Mouse (Mus musculus): ENCODE results near the gene Pnp. TPM values are rescaled to one million over a fixed set of nuclear protein-coding genes. Genes with fewer than 3 reads are reported as not detected.
"Not testable (repeated sequence)": the region's sequence is repeated elsewhere in the genome, so short reads cannot be mapped to it uniquely, and the experiment has no call there.

Gene Pnp
- polyA plus RNA-seq, 1 experiment from 2014 or later = 79.3 TPM

DNA sequence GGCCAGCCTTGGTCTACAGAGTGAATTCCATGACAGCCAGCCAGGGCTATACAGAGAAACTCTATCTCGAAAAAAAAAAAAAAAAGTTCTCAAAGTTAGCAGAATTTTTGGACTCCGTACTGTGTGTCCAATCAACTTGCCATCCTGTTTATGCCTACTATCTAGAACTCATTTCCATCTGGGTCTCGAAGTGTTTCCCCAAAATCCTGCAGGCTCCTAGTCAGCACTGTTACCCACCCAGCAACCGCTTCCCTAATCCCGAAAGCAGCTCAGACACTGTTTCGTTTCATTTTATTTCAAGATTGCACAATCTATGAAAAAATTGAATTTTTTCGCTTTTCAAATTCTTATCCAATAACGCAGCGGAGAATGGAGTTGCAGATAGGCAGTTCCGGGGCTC is 24.6 kb downstream of the Pnp start:
- no peaks in the 10 kb centered on the region for H3K27me3 ChIP-seq (ENCODE audit: insufficient read depth, low read length)
- H3K9me3 ChIP-seq (ENCODE audit: low read length) = no peaks in the 10 kb centered on the region
- no peak overlapping the region for H3K27ac ChIP-seq (ENCODE audit: low read length)
- no peak for ATAC-seq (ENCODE audit: low FRiP score, low TSS enrichment)
- H3K4me2 ChIP-seq (replicated peaks; ENCODE audit: low read depth, low read length) = no peak overlapping the region
- H3K9ac ChIP-seq (replicated peaks; ENCODE audit: low read length) = no peak overlapping the region
- no peak overlapping the region for H3K4me3 ChIP-seq (ENCODE audit: low read length)
- WGBS = 84% methylated on average over 10 of the region's 10 CpGs
- H3K36me3 ChIP-seq (ENCODE audit: insufficient read depth, low read length) = peaks cover 13% of the 10 kb centered on the region; the same call in 1 of the 2 replicates
- H3K4me1 ChIP-seq (ENCODE audit: insufficient read depth, low read length) = 0 out of 2 replicates have a peak, but pooled peaks cover 2% of the 10 kb centered on the region

DNA sequence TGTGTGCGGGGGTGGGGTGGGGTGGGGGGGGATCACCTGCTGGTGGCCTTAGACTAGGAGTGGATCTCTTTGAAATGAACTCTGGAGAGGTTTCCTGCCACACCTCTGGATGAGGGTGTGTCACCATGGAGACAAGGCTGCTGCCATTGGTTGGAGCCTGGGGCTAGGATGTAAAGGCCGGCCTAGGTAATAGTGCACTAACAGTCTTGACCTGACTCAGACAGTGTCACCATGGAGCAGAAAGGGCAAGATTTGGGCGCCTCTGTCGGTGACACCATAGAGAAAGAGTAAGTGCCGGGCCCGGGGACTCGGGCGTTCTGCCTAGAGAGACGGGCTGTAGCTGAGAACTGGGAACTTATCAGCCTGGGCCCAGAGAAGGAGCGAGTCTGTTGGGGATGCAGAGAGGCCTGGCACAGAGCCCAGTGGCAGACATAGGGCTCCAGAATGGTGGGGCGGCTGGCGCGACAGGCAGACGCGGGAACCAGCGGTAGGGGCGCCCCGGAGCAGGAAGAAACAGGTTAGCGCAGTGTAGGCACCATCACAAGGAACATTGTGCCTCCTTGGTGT is 25.1 kb downstream of the Pnp start, which contains the start of gene Pnp2:
TSS of gene Pnp2 (plus strand) at position 51 of the 567 bp plus-strand sequence.
- not testable (repeated sequence) for H3K9ac ChIP-seq (replicated peaks; ENCODE audit: low read length); H3K4me1 ChIP-seq (ENCODE audit: insufficient read depth, low read length); H3K27ac ChIP-seq (ENCODE audit: low read length); H3K27me3 ChIP-seq (ENCODE audit: insufficient read depth, low read length); H3K9me3 ChIP-seq (ENCODE audit: low read length)
- peak; percentile 85 for ATAC-seq (ENCODE audit: low FRiP score, low TSS enrichment)
- Histone ChIP-seq H3K4me3 (ENCODE audit: low read length) (peak within 1 kb of the TSS; percentile 25), H3K36me3 (ENCODE audit: insufficient read depth, low read length) (peaks cover 11% of the 10 kb centered on the region; the same call in 1 of the 2 replicates), H3K4me2 (replicated peaks; ENCODE audit: low read depth, low read length) (peak within 1 kb of the TSS; percentile 35)
- WGBS = 9% methylated on average over 18 of the region's 19 CpGs

DNA sequence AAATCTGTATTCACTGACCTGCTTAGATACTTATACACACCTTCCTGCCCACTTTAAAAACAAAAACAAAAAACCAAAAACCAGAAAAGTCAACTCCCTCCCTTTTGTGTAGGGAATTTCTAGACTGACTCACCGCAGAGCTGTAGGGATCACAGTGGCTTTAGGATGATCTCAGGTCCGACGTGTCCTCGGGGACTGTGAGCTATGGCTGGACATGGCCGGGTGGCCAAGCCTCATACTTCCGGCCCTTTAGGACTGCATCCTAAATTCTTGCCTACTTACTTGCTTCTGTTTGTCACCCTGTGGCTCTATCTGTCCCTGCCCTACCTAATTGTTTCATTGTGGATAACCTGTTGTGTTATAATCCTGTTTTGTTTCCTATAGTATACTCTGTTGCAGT is 25.8 kb downstream of the Pnp start:
- not testable (repeated sequence) for ATAC-seq (ENCODE audit: low FRiP score, low TSS enrichment); H3K9ac ChIP-seq (replicated peaks; ENCODE audit: low read length); H3K4me3 ChIP-seq (ENCODE audit: low read length); H3K4me1 ChIP-seq (ENCODE audit: insufficient read depth, low read length); H3K27me3 ChIP-seq (ENCODE audit: insufficient read depth, low read length); H3K27ac ChIP-seq (ENCODE audit: low read length); H3K36me3 ChIP-seq (ENCODE audit: insufficient read depth, low read length); H3K9me3 ChIP-seq (ENCODE audit: low read length)
- WGBS = 78% methylated on average over 6 of the region's 6 CpGs
- peak overlapping the region; percentile 35; the same call in 1 of the 2 replicates for H3K4me2 ChIP-seq (replicated peaks; ENCODE audit: low read depth, low read length)

DNA sequence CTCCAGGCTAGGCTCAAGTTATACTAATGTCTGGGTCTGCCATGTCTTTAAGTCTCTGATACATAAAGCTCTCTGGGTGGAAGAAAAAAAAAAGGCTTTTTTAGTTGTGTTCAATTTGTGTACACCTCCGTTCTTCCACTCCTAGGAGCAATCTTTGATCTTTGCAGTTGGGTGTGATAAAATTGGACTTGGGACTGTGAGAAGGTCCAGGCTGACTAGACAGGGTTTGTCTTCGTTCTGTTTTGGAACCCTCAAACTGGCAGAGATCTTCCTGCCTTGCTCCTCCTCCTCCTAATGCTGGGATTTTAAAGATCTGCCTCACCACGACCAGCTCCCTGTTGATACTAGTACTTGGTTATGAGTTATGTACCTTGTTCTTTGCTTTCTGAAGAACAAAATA is 26.3 kb downstream of the Pnp start:
- not testable (repeated sequence) for H3K27me3 ChIP-seq (ENCODE audit: insufficient read depth, low read length); H3K36me3 ChIP-seq (ENCODE audit: insufficient read depth, low read length); H3K4me3 ChIP-seq (ENCODE audit: low read length); H3K9me3 ChIP-seq (ENCODE audit: low read length); H3K4me1 ChIP-seq (ENCODE audit: insufficient read depth, low read length); H3K9ac ChIP-seq (replicated peaks; ENCODE audit: low read length); ATAC-seq (ENCODE audit: low FRiP score, low TSS enrichment); H3K27ac ChIP-seq (ENCODE audit: low read length); H3K4me2 ChIP-seq (replicated peaks; ENCODE audit: low read depth, low read length)
- 64% methylated on average over 3 of the region's 3 CpGs for WGBS

DNA sequence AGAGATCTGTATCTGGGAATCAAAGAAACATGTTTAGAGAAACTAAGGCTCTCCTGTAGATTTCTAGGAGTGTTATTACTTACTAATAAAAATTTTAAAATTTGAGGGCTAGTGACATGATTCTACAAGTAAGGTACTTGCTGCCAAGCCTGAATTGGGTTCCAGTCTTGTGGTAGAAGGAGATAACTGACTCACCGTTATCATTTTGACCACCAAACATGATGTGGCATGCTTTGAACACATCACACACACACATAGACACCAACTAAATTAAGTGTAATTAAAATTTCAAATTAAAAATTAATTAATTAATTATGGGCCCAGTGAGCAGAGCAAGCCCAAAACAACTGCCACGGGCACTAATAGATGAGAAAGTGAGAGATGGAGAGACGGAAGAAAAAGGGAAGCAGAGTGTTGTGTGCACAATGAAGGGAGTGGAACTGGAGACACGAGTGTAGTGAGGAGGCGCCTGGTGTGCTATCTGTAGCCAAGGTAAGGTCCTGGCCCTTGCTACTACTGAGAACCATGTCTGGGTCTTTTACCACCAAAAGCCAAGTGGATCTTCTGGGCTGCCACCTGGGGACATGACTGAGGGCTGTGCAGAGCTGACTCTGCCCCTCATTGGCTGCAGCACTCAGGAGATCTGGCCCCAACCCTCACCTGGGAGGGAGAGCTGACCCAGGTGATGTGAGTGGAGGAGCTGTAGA is 27.6 kb downstream of the Pnp start:
- WGBS = 92% methylated on average over 5 of the region's 5 CpGs
- not testable (repeated sequence) for H3K27ac ChIP-seq (ENCODE audit: low read length); H3K4me3 ChIP-seq (ENCODE audit: low read length); H3K4me2 ChIP-seq (replicated peaks; ENCODE audit: low read depth, low read length); H3K9ac ChIP-seq (replicated peaks; ENCODE audit: low read length); H3K27me3 ChIP-seq (ENCODE audit: insufficient read depth, low read length); H3K9me3 ChIP-seq (ENCODE audit: low read length); H3K4me1 ChIP-seq (ENCODE audit: insufficient read depth, low read length); H3K36me3 ChIP-seq (ENCODE audit: insufficient read depth, low read length); ATAC-seq (ENCODE audit: low FRiP score, low TSS enrichment)

DNA sequence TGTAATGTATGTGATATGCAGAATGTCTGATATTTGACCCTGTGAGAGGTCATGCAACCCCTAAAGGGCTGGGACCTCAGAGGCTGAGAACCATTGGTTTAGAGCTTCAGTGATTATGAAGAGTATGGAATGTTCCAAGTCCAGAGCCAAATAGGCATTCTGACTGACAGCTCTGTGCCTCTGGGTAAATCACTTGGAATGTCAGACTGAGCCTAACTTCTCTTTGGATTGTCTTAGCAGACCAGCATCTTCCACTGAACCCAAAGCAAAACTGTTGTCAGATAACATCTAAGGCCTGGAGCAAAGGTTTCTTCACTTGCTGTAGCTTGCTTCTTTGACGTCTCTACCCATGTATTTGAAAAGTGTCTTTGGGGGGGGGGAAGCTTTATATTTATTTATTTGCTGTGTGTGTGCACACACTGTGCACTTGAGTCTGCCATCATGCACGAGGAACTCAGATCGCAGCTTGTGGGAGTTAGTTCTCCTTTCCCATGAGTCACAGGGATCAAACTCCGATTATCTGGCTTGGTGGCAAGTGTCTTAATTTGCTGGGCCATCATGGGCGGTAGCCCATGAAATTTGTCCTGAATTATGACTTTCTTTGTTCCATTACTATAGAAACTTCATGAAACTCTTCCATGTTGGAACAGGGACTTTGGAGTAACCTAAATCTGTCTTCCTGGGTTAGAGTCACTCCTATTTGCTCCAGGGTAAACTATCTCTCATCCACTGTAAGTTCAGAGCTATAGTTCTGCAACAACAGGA is 37.5 kb downstream of the Pnp start:
- H3K36me3 ChIP-seq (ENCODE audit: insufficient read depth, low read length) = no peaks in the 10 kb centered on the region
- no peaks in the 10 kb centered on the region for H3K4me1 ChIP-seq (ENCODE audit: insufficient read depth, low read length)
- no peak for ATAC-seq (ENCODE audit: low FRiP score, low TSS enrichment)
- H3K9ac ChIP-seq (replicated peaks; ENCODE audit: low read length) = no peak overlapping the region
- no peaks in the 10 kb centered on the region for H3K27me3 ChIP-seq (ENCODE audit: insufficient read depth, low read length)
- no peak overlapping the region for H3K4me2 ChIP-seq (replicated peaks; ENCODE audit: low read depth, low read length)
- no peak overlapping the region for H3K27ac ChIP-seq (ENCODE audit: low read length)
- WGBS = 62% methylated on average over 5 of the region's 5 CpGs
- H3K4me3 ChIP-seq (ENCODE audit: low read length) = no peak overlapping the region
- no peaks in the 10 kb centered on the region for H3K9me3 ChIP-seq (ENCODE audit: low read length)

DNA sequence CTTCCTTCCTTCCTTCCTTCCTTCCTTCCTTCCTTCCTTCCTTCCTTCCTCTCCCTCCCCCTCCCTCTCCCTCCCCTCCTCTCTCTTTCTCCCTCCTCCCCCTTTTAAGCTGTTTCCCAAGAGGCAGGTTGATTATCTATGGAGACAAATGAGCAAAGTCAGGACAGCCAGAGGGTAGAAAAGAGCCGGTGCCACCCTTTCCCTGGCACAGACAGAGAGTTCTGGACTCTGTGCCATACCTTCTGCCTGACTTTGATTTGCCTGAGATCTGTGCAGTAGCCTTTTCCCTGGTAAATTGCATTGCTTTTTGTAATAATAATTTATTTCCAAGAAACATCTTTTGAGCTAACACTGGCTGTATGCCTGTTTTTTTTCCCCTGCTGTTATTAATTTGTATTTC is 38.2 kb downstream of the Pnp start:
- Histone ChIP-seq H3K36me3 (ENCODE audit: insufficient read depth, low read length) (no peaks in the 10 kb centered on the region), H3K9me3 (ENCODE audit: low read length) (no peaks in the 10 kb centered on the region), H3K9ac (replicated peaks; ENCODE audit: low read length) (no peak overlapping the region), H3K27me3 (ENCODE audit: insufficient read depth, low read length) (no peaks in the 10 kb centered on the region), H3K4me3 (ENCODE audit: low read length) (no peak overlapping the region), H3K4me1 (ENCODE audit: insufficient read depth, low read length) (no peaks in the 10 kb centered on the region), H3K4me2 (replicated peaks; ENCODE audit: low read depth, low read length) (no peak overlapping the region), H3K27ac (ENCODE audit: low read length) (no peak overlapping the region)
- WGBS = 29% methylated on average over 1 of the region's 1 CpGs
- ATAC-seq (ENCODE audit: low FRiP score, low TSS enrichment) = no peak

DNA sequence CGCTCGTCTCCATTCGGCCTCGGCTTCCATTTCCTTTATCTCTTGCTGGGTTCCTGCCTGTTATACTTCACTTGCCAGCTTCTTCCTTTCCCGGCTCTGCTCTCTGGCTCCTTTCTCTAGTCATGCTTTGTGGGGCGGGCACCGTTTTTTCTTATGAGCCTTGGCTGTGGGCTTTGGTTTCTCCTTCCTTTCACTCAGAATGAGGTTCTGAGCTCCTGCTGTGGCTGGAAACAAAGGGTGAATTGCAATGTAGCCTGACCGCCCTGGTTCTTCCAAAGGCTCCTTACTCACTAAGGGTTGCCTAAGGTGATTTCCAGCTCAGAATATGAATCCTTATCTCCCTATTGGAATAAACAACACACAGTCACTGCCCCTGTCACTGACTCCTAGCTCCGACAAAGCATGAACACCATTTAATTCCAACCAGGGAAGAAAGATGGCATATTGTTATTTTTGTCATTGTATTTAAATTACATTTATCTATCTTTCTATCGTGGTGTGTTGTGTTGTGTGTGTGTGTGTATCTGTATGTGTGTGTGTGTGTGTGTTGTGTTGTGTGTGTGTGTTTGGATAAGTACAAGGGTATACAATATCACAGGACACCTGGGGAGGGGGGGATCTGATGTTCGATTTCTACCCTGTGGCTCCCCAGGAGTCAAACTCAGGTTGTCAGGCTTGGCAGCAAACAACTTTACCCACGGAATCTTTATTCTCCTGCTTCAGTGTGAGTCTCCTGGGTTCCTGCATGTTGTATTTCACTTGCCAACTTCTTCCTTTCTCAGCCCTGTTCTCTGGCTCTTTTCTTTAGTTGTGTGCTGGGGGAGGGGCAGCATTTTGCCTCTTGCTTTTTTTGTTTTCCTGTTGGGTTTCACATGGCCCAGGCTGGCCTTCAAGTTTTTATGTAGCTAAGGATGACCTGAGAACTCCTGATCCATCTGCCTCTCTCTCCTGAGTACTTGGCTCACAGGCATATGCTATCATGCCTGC is 39.0 kb downstream of the Pnp start:
- H3K4me3 ChIP-seq (ENCODE audit: low read length) = no peak overlapping the region
- H3K36me3 ChIP-seq (ENCODE audit: insufficient read depth, low read length) = no peaks in the 10 kb centered on the region
- 42% methylated on average over 12 of the region's 12 CpGs for WGBS
- H3K4me1 ChIP-seq (ENCODE audit: insufficient read depth, low read length) = no peaks in the 10 kb centered on the region
- no peak for ATAC-seq (ENCODE audit: low FRiP score, low TSS enrichment)
- no peaks in the 10 kb centered on the region for H3K27me3 ChIP-seq (ENCODE audit: insufficient read depth, low read length)
- no peaks in the 10 kb centered on the region for H3K9me3 ChIP-seq (ENCODE audit: low read length)
- H3K27ac ChIP-seq (ENCODE audit: low read length) = no peak overlapping the region
- H3K9ac ChIP-seq (replicated peaks; ENCODE audit: low read length) = 0 out of 2 replicates have a peak overlapping the region, but pooled peaks have one; percentile 12
- H3K4me2 ChIP-seq (replicated peaks; ENCODE audit: low read depth, low read length) = no peak overlapping the region

DNA sequence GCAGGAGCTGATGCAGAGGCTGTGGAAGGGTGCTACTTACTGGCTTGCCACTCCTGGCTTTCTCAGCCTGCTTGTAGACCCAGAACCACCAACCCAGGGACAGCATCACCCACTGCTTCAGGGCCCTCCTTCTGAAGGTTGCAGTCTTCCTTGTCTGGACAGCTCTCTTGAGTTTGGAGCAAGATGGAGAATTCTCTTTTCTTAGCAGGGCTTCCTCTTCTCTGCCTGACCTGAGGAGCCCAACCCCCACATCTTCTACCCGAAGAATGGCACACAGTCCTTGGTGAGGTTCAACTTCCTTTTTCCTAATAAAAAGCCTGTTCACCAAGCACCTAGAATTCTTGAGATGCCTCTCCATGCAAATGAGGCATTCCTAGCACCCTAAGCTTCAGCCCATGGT is 39.9 kb downstream of the Pnp start:
- H3K27me3 ChIP-seq (ENCODE audit: insufficient read depth, low read length) = no peaks in the 10 kb centered on the region
- H3K9ac ChIP-seq (replicated peaks; ENCODE audit: low read length) = no peak overlapping the region
- H3K9me3 ChIP-seq (ENCODE audit: low read length) = no peaks in the 10 kb centered on the region
- 47% methylated on average over 1 of the region's 1 CpGs for WGBS
- H3K4me3 ChIP-seq (ENCODE audit: low read length) = no peak overlapping the region
- H3K4me1 ChIP-seq (ENCODE audit: insufficient read depth, low read length) = no peaks in the 10 kb centered on the region
- no peak overlapping the region for H3K27ac ChIP-seq (ENCODE audit: low read length)
- no peaks in the 10 kb centered on the region for H3K36me3 ChIP-seq (ENCODE audit: insufficient read depth, low read length)
- no peak for ATAC-seq (ENCODE audit: low FRiP score, low TSS enrichment)
- H3K4me2 ChIP-seq (replicated peaks; ENCODE audit: low read depth, low read length) = no peak overlapping the region

Measured in kidney, embryonic 16.5 days (tissue).